Mouse (Mus musculus) naive thymus-derived CD4-positive, alpha-beta T cell, adult 2 months (primary cell): ENCODE measurements around the gene Dnah5.

ENCODE experiments used
- DNase-seq: peaks from one replicate; pipeline ENCODE4 v3.0.0-alpha.2; 2011; ENCODE audit warnings: low read depth

The Dnah5 gene

DNA sequence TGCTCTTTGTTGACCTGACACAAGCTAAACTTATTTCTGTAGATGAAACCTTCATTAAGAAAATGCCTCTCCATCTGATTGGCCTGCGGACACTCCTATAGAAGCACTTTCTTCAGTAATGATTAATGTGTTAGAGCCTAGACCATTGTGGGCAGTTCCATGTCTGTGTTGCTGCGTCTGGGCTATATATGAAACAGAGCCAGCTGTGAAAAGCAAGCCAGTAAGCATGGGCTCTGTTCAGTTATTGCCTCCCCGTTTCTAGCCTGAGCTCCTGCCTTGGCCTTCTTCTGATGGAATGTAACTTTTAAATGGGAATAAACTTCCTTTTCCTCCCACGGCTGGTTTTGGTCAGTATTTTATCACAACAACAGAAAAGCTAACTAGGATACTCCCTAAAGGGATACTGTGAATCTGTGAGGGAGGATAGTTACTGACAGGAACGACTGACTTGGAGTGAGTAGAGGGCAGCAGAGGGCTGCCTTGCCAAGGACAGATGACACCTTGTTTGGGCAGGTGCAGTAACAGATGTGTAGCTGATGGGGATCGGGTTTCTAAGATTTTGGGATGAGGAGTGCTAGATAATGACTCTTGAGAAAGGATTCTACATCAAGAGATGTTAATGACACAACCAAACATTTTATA, 270.3 kb downstream of the Dnah5 start:
- DNase-seq, result no peak

DNA sequence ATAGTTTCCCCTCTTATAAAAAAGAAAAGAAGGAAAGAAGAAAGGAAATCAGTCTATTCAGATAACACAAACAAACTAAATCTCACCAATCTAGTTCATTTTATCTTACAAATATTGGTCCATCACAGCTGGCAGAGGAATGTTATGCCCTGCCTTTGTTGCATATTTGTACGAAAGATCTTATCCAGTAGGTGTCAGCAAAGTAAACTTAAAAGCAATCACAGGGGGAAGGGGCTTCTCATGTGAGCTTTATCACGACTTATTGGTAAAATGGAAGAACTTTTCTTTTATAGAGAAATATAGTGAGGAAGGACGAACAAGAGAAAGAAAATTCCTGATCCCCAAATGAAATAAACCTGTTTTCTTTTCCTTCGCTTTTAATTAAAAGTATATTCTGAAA, 299.3 kb downstream of the Dnah5 start:
- no peak for DNase-seq

DNA sequence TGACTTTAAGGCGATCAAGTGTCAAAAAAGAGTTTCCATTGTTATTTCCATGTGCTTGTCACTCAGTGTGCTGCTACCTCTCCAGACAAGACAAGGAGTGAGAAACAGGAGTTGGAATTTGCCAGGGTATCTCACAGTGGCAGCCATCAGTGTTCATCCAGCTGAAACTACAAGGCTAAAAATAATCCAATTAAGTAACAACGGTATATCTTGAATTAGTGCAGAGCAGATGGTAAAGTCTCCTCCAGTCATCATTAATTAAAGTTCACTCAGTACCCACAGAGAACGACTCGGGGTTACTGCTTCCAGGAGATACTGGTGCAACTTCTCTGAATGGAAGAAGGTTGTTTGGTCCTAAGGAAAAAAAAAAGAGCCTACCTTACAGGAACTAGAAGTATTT, 311.6 kb downstream of the Dnah5 start:
- DNase-seq, result no peak
